Mouse (Mus musculus) ES-Bruce4 (cell line): ENCODE results near the gene Slc29a3. TPM values are rescaled to one million over a fixed set of nuclear protein-coding genes. Genes with fewer than 3 reads are reported as not detected.

Experiments used
- H3K27ac ChIP-seq: 2 replicates; pipeline ENCODE4 v1.5.1; 2012; ENCODE audit warnings: low read length, inconsistent platforms; ENCODE audit not compliant: insufficient read depth
- H3K27me3 ChIP-seq: 2 replicates; pipeline ENCODE4 v1.6.1; 2012; ENCODE audit warnings: mild to moderate bottlenecking, low read length, inconsistent platforms; ENCODE audit not compliant: control insufficient read depth, poor library complexity, insufficient read depth, severe bottlenecking
- H3K36me3 ChIP-seq: 2 replicates; pipeline ENCODE4 v1.6.1; 2012; ENCODE audit warnings: inconsistent platforms, mild to moderate bottlenecking, low read length, moderate library complexity; ENCODE audit not compliant: control insufficient read depth, poor library complexity, insufficient read depth, severe bottlenecking
- H3K4me1 ChIP-seq: one replicate; pipeline ENCODE4 v1.8.1; 2011; ENCODE audit warnings: low read length; ENCODE audit not compliant: control insufficient read depth, insufficient read depth
- H3K4me3 ChIP-seq: 2 replicates; pipeline ENCODE4 v1.5.1; 2011; ENCODE audit warnings: low read depth, mild to moderate bottlenecking, low read length
- H3K9ac ChIP-seq: 2 replicates; pipeline ENCODE4 v1.6.1; 2012; ENCODE audit warnings: low read depth, mild to moderate bottlenecking, inconsistent platforms; ENCODE audit not compliant: poor library complexity, severe bottlenecking
- H3K9me3 ChIP-seq: replicated peaks from 2 replicates; pipeline ENCODE4 v1.6.1; 2012; ENCODE audit warnings: mild to moderate bottlenecking, low read length, inconsistent platforms; ENCODE audit not compliant: control insufficient read depth, poor library complexity, insufficient read depth, severe bottlenecking
- CTCF ChIP-seq: IDR thresholded peaks from one replicate; pipeline ENCODE4 v1.8.1; 2011; ENCODE audit warnings: low read depth, low read length
- EP300 ChIP-seq: IDR thresholded peaks from 2 replicates; pipeline ENCODE4 v1.6.1; 2011; ENCODE audit warnings: low read depth, low read length; ENCODE audit not compliant: insufficient read depth
- POLR2A ChIP-seq: IDR thresholded peaks from one replicate; pipeline ENCODE4 v1.8.1; 2011; ENCODE audit warnings: low read length; ENCODE audit not compliant: insufficient read depth
- polyA plus RNA-seq: library from polyadenylated mRNA; stranded (reverse); fragments of >200 nt; gene quantifications from 2 replicates; pipeline ENCODE4 v1.2.4, GENCODE M21; 2011; ENCODE audit warnings: low read depth; ENCODE audit not compliant: missing spikeins, insufficient read depth, insufficient read length

Gene Slc29a3
- polyA plus RNA-seq, 1 experiment, result 8.7 TPM

- H3K27ac ChIP-seq, result no peak overlapping the region
- H3K36me3 ChIP-seq, result no peaks in the 10 kb centered on the region
- H3K4me3 ChIP-seq, result no peak overlapping the region
- H3K9ac ChIP-seq, result no peak overlapping the region
- no peaks in the 10 kb centered on the region for H3K9me3 ChIP-seq
- H3K4me1 ChIP-seq, result no peaks in the 10 kb centered on the region
- TF ChIP-seq POLR2A, result no peak
- TF ChIP-seq EP300, result 0 out of 2 replicates have a peak, but pooled peaks have one; percentile 8
- TF ChIP-seq CTCF, result peak; percentile 97
- H3K27me3 ChIP-seq, result no peaks in the 10 kb centered on the region
Observed at GRCm38 (mm10) chr10:60760377-60760776, 7.8 kb upstream of the Slc29a3 start.

GRCm38 (mm10) chr10:60756992-60757391 lies 4.4 kb upstream of the Slc29a3 start:
- H3K4me1 ChIP-seq, result no peaks in the 10 kb centered on the region
- no peak overlapping the region for H3K27ac ChIP-seq
- H3K36me3 ChIP-seq, result no peaks in the 10 kb centered on the region
- H3K27me3 ChIP-seq, result no peaks in the 10 kb centered on the region
- no peak overlapping the region for H3K4me3 ChIP-seq
- no peak for TF ChIP-seq POLR2A
- TF ChIP-seq EP300, result no peak
- peak; percentile 74 for TF ChIP-seq CTCF
- H3K9ac ChIP-seq, result no peak overlapping the region
- 0 out of 2 replicates have a peak, but pooled peaks cover 4% of the 10 kb centered on the region for H3K9me3 ChIP-seq

- no peak overlapping the region for H3K27ac ChIP-seq
- no peak overlapping the region for H3K4me3 ChIP-seq
- TF ChIP-seq POLR2A (no peak), CTCF (no peak), EP300 (no peak)
- no peaks in the 10 kb centered on the region for H3K36me3 ChIP-seq
- peaks cover 2% of the 10 kb centered on the region for H3K4me1 ChIP-seq
- H3K27me3 ChIP-seq, result no peaks in the 10 kb centered on the region
- no peak overlapping the region for H3K9ac ChIP-seq
- H3K9me3 ChIP-seq, result 0 out of 2 replicates have a peak, but pooled peaks cover 4% of the 10 kb centered on the region
Observed at GRCm38 (mm10) chr10:60756146-60756545, 3.6 kb upstream of the Slc29a3 start.

DNA sequence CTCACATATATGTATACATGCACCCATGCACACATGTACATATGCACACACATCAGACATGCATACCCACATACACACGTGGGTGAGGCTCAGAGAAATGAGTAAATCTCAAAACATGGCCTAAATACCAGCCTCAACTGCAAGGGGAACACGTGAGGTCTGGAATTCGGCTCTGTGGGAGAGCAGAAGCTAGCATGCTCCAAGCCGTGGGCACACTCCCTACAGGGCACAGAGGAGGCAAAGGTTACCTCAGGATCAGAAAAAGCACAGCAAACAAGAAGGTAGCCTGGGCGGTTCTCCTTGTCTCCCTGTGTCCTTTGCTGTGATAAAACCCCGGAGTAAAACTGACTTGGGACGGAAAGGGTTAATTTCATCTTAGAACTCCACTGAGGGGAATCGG lies 1.3 kb upstream of the Slc29a3 start:
- Histone ChIP-seq H3K4me3 (no peak overlapping the region), H3K36me3 (no peaks in the 10 kb centered on the region), H3K4me1 (peaks cover 2% of the 10 kb centered on the region), H3K9me3 (0 out of 2 replicates have a peak, but pooled peaks cover 4% of the 10 kb centered on the region), H3K27ac (no peak overlapping the region), H3K27me3 (no peaks in the 10 kb centered on the region), H3K9ac (no peak overlapping the region)
- TF ChIP-seq POLR2A (no peak), CTCF (no peak), EP300 (no peak)

GRCm38 (mm10) chr10:60753261-60753660 lies 667 bp upstream of the Slc29a3 start:
- H3K27ac ChIP-seq, result 0 out of 2 replicates have a peak overlapping the region, but pooled peaks have one; percentile 22
- H3K4me1 ChIP-seq, result peaks cover 2% of the 10 kb centered on the region
- peak overlapping the region; percentile 5; the same call in 1 of the 2 replicates for H3K4me3 ChIP-seq
- TF ChIP-seq EP300 (no peak), POLR2A (no peak), CTCF (no peak)
- H3K9ac ChIP-seq, result peak overlapping the region; percentile 35; the same call in 1 of the 2 replicates
- 0 out of 2 replicates have a peak, but pooled peaks cover 4% of the 10 kb centered on the region for H3K9me3 ChIP-seq
- H3K27me3 ChIP-seq, result no peaks in the 10 kb centered on the region
- H3K36me3 ChIP-seq, result no peaks in the 10 kb centered on the region

GRCm38 (mm10) chr10:60747667-60748212 lies 4.9 kb downstream of the Slc29a3 start:
- Histone ChIP-seq H3K4me3 (no peak overlapping the region), H3K4me1 (peaks cover 2% of the 10 kb centered on the region), H3K27me3 (no peaks in the 10 kb centered on the region), H3K9me3 (no peaks in the 10 kb centered on the region), H3K9ac (no peak overlapping the region), H3K27ac (no peak overlapping the region), H3K36me3 (no peaks in the 10 kb centered on the region)
- TF ChIP-seq CTCF (no peak), EP300 (no peak), POLR2A (no peak)
